Mouse (Mus musculus): ENCODE data around the gene Nufip1.

GRCm38 (mm10) chr14:76068296-76068695 is 42.4 kb upstream of the Nufip1 start:
- TF ChIP-seq CTCF (IDR thresholded peaks at IDR 0.05; ENCODE audit: extremely low read depth, insufficient read depth, low read length) (no peak), POLR2A (IDR thresholded peaks at IDR 0.05; ENCODE audit: extremely low read depth, insufficient read depth, low read length) (no peak)
